In genomic region chr8:108706491-108706847, GRCm38 (mm10) we compare ENCODE assay signal across 10 mouse cellular contexts.
DNase-seq lines count a peak whose midpoint lies in the region; ATAC-seq and TF ChIP-seq lines count a peak whose summit lies in the region.
"Had no signal": no experiment of that assay in that cellular context is flagged by ENCODE, and none has a peak within 500 bp of the region (broad histone marks: within the 10 kb centered on the region; RNA-seq: fewer than 3 reads in every experiment).

No protein-coding gene starts in this region.

- TF ChIP-seq POLR2A in liver, adult 2 months (IDR thresholded peaks at IDR 0.05; ENCODE audit: extremely low read depth, insufficient read depth, low read length): no peak

- no peaks in the 10 kb centered on the region for H3K27me3 ChIP-seq in liver, adult 2 months (ENCODE audit: control insufficient read depth, insufficient read depth, low read length)
- H3K27me3 ChIP-seq in forebrain, embryonic 15.5 days: peaks cover 26% of the 10 kb centered on the region
- H3K27me3 ChIP-seq in liver, embryonic 11.5 days (replicated peaks; ENCODE audit: control insufficient read depth, insufficient read depth, low read length): peaks cover 45% of the 10 kb centered on the region
- no peaks in the 10 kb centered on the region; the same call in 1 of the 2 replicates for H3K27me3 ChIP-seq in neural tube, embryonic 14.5 days (ENCODE audit: control insufficient read depth, insufficient read depth, low read length)

- H3K27ac ChIP-seq in liver, adult 2 months (replicated peaks; ENCODE audit: insufficient read depth, low read depth, low read length): peak overlapping the region; percentile 100
- H3K27ac ChIP-seq in forebrain, embryonic 15.5 days (replicated peaks): peak overlapping the region; percentile 96
- H3K27ac ChIP-seq in liver, embryonic 11.5 days (ENCODE audit: low read depth, low read length): no peak overlapping the region; the same call in 1 of the 2 replicates
- peak overlapping the region; percentile 99 for H3K27ac ChIP-seq in neural tube, embryonic 14.5 days (ENCODE audit: low read depth, low read length)
- H3K27ac ChIP-seq: macrophage had no signal

- DNase-seq in liver, adult 2 months (ENCODE audit: extremely low read depth, low read depth, low spot score): peak; percentile 93
- no peak for DNase-seq in liver
- no peak for DNase-seq in liver, embryonic 11.5 days (ENCODE audit: low spot score)
- DNase-seq in retina, postnatal 1 day: no peak
- DNase-seq in cerebellum, adult 9-10 months: no peak
- DNase-seq: cerebellum, adult 2 months had no signal

- no peaks in the 10 kb centered on the region for H3K36me3 ChIP-seq in liver, adult 2 months (ENCODE audit: control insufficient read depth, insufficient read depth, low read length)
- no peaks in the 10 kb centered on the region for H3K36me3 ChIP-seq in forebrain, embryonic 15.5 days
- no peaks in the 10 kb centered on the region for H3K36me3 ChIP-seq in liver, embryonic 11.5 days (ENCODE audit: control insufficient read depth, insufficient read depth, low read length)
- no peaks in the 10 kb centered on the region for H3K36me3 ChIP-seq in neural tube, embryonic 14.5 days (ENCODE audit: control insufficient read depth, insufficient read depth, low read length)

- peaks cover 25% of the 10 kb centered on the region for H3K79me2 ChIP-seq in liver, adult 2 months (ENCODE audit: control insufficient read depth, insufficient read depth, low read length)

- peak overlapping the region; percentile 36 for H3K4me2 ChIP-seq in forebrain, embryonic 15.5 days (replicated peaks)
- H3K4me2 ChIP-seq in liver, embryonic 11.5 days: peak overlapping the region; percentile 88; the same call in 1 of the 2 replicates
- H3K4me2 ChIP-seq in neural tube, embryonic 14.5 days (ENCODE audit: low read depth, low read length): peak overlapping the region; percentile 67

- H3K9me3 ChIP-seq in forebrain, embryonic 15.5 days: no peaks in the 10 kb centered on the region
- no peaks in the 10 kb centered on the region for H3K9me3 ChIP-seq in liver, embryonic 11.5 days (ENCODE audit: control insufficient read depth, low read length)
- H3K9me3 ChIP-seq in neural tube, embryonic 14.5 days (ENCODE audit: control insufficient read depth, low read length): no peaks in the 10 kb centered on the region

- no peak overlapping the region for H3K4me3 ChIP-seq in liver, adult 2 months (ENCODE audit: insufficient read depth, low read depth, low read length)
- peak overlapping the region; percentile 78 for H3K4me3 ChIP-seq in forebrain, embryonic 15.5 days
- no peak overlapping the region for H3K4me3 ChIP-seq in liver, embryonic 11.5 days (ENCODE audit: low read depth, low read length)
- H3K4me3 ChIP-seq in neural tube, embryonic 14.5 days (ENCODE audit: low read depth, low read length): peak overlapping the region; percentile 84

- TF ChIP-seq CTCF in liver, adult 2 months (IDR thresholded peaks at IDR 0.05; ENCODE audit: low read depth, low read length): no peak

- ATAC-seq in forebrain, embryonic 15.5 days (replicated peaks): no peak
- no peak for ATAC-seq in liver, embryonic 11.5 days (replicated peaks; ENCODE audit: low FRiP score)
- ATAC-seq in neural tube, embryonic 14.5 days (ENCODE audit: low read depth): no peak
- no peak for ATAC-seq in megakaryocyte-erythroid progenitor cell, adult 5-6 weeks (replicated peaks; ENCODE audit: low FRiP score, low TSS enrichment, poor library complexity, severe bottlenecking)

- peaks cover 21% of the 10 kb centered on the region for H3K4me1 ChIP-seq in liver, adult 2 months (ENCODE audit: control insufficient read depth, insufficient read depth, low read length)
- H3K4me1 ChIP-seq in forebrain, embryonic 15.5 days: peaks cover 46% of the 10 kb centered on the region
- peaks cover 28% of the 10 kb centered on the region for H3K4me1 ChIP-seq in liver, embryonic 11.5 days (replicated peaks; ENCODE audit: control insufficient read depth, insufficient read depth, low read length)
- H3K4me1 ChIP-seq in neural tube, embryonic 14.5 days (ENCODE audit: control insufficient read depth, insufficient read depth, low read length): peaks cover 31% of the 10 kb centered on the region

- H3K9ac ChIP-seq in liver, adult 2 months (ENCODE audit: low read depth, low read length): no peak overlapping the region
- peak overlapping the region; percentile 26; the same call in 1 of the 2 replicates for H3K9ac ChIP-seq in forebrain, embryonic 15.5 days (replicated peaks)
- H3K9ac ChIP-seq in liver, embryonic 11.5 days (ENCODE audit: low read depth, low read length): no peak overlapping the region
- peak overlapping the region; percentile 99 for H3K9ac ChIP-seq in neural tube, embryonic 14.5 days (replicated peaks; ENCODE audit: low read depth, low read length)

- WGBS in liver, adult 2 months: 5% methylated on average over 3 of the region's 3 CpGs
- 60% methylated on average over 3 of the region's 3 CpGs for WGBS in forebrain, embryonic 15.5 days
- WGBS in liver, embryonic 11.5 days: 28% methylated on average over 3 of the region's 3 CpGs
- 48% methylated on average over 3 of the region's 3 CpGs for WGBS in neural tube, embryonic 14.5 days

Comparison
In these comparisons a context has a peak if more than half of its experiments do, and no peak if none do; other contexts are left out.
1. H3K4me3 ChIP-seq: peak in forebrain, embryonic 15.5 days (single experiment) and neural tube, embryonic 14.5 days (single experiment); none in liver, adult 2 months (single experiment) and liver, embryonic 11.5 days (single experiment).
2. H3K9ac ChIP-seq: peak in forebrain, embryonic 15.5 days (single experiment) and neural tube, embryonic 14.5 days (single experiment); none in liver, adult 2 months (single experiment) and liver, embryonic 11.5 days (single experiment).
3. H3K4me2 ChIP-seq: peak in every context shown above with its lines; median percentile 88 in liver, embryonic 11.5 days; 67 in neural tube, embryonic 14.5 days; 36 in forebrain, embryonic 15.5 days.